Mouse (Mus musculus) lung, adult 2 months (tissue): ENCODE measurements around the gene Ckap2l.

Experiments used
- CTCF ChIP-seq: fragments of 200-500 bp; IDR thresholded peaks from 2 replicates; pipeline ENCODE4 v1.5.1; 2011; ENCODE audit warnings: mild to moderate bottlenecking, low read length, control low read depth; ENCODE audit not compliant: insufficient read depth
- POLR2A ChIP-seq: fragments of 200-500 bp; IDR thresholded peaks from 2 replicates; pipeline ENCODE4 v1.6.1; 2011; ENCODE audit warnings: low read depth, mild to moderate bottlenecking, control low read depth, low read length, borderline replicate concordance; ENCODE audit errors: extremely low read depth

- TF ChIP-seq POLR2A (no peak), CTCF (no peak)
Measured at GRCm38 (mm10) chr2:129315831-129316230, 18.8 kb upstream of the Ckap2l start.
